Mouse (Mus musculus): ENCODE measurements around the gene Rnf180. TPM values are rescaled to one million over a fixed set of nuclear protein-coding genes. Genes with fewer than 3 reads are reported as not detected.

The Rnf180 gene
- polyA plus RNA-seq, 2 experiments = 4.5 to 8.6 TPM

DNA sequence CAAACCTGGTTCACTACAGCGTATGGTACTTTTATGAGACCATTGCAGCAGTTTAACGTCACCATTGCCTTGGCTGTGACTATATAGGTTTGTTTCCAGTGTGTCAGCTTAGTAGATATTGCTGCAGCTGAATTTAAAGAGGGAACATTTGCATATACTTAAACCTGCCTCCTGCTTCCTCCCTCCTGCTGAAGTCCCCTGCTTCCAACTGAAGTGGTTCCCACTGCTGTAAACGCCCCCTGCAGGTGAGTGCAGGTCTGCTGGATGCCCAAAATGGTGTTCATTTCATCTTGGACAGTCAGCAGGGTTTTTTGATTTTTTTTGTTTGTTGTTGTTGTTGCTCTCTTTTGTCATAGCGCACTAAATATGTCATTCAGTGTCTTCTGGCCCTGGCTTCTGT, 140.7 kb downstream of the Rnf180 start:
- Histone ChIP-seq H3K9ac (ENCODE audit: low read depth, low read length, severe bottlenecking) (no peak overlapping the region), H3K27me3 (ENCODE audit: control insufficient read depth, insufficient read depth, low read length) (no peaks in the 10 kb centered on the region), H3K9me3 (ENCODE audit: control insufficient read depth, low read length) (no peaks in the 10 kb centered on the region), H3K4me2 (replicated peaks; ENCODE audit: low read depth, low read length, severe bottlenecking) (no peak overlapping the region), H3K4me3 (replicated peaks; ENCODE audit: low read length) (no peak overlapping the region), H3K4me1 (ENCODE audit: control insufficient read depth, insufficient read depth, low read length) (no peaks in the 10 kb centered on the region), H3K36me3 (ENCODE audit: control insufficient read depth, insufficient read depth, low read length) (no peaks in the 10 kb centered on the region), H3K27ac (replicated peaks; ENCODE audit: low read depth, low read length) (no peak overlapping the region)
- 40% methylated on average over 4 of the region's 4 CpGs for WGBS
- no peak for DNase-seq (ENCODE audit: low spot score)
- TF ChIP-seq POLR2A (IDR thresholded peaks at IDR 0.05; ENCODE audit: borderline replicate concordance, extremely low read depth, insufficient read depth, insufficient read length) = no peak
- no peak for ATAC-seq (ENCODE audit: low FRiP score, low read depth)

GRCm38 (mm10) chr13:105150006-105150405, 144.6 kb downstream of the Rnf180 start:
- Histone ChIP-seq H3K4me2 (replicated peaks; ENCODE audit: low read depth, low read length, severe bottlenecking) (no peak overlapping the region), H3K9me3 (ENCODE audit: control insufficient read depth, low read length) (no peaks in the 10 kb centered on the region)

DNA sequence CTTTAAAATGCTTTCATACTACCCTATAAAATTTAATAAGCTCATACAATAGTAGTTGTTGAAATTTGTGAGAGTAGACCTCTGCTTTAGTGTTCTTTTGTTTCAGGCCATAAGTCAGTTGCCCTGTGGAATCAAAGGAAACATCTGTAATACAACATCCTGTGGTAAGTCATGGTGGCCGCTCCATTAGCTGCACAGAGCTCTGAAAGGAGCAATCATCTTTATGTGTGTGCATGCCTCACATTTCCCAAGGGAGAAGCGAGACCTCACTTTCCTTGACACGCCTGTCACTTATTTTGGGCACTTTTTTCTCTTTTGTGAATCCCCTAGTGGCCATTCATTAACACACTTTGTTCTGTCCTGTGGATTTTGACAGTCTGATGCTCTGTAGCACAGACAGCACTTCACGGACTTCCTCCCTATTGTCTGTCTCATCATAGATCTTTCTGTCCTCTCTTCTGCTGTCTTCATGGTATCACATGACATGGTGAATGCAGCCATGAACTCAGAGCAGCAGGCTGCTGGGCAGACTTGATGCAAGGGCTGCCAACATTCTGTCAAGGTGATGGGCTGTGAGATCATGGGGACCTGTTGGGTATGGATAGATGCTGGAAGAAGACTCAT, 146.7 kb downstream of the Rnf180 start:
- no peaks in the 10 kb centered on the region for H3K36me3 ChIP-seq (ENCODE audit: control insufficient read depth, insufficient read depth, low read length)
- no peaks in the 10 kb centered on the region for H3K9me3 ChIP-seq (ENCODE audit: control insufficient read depth, low read length)
- H3K27me3 ChIP-seq (ENCODE audit: control insufficient read depth, insufficient read depth, low read length) = no peaks in the 10 kb centered on the region
- H3K4me2 ChIP-seq (replicated peaks; ENCODE audit: low read depth, low read length, severe bottlenecking) = no peak overlapping the region
- WGBS = 53% methylated on average over 4 of the region's 4 CpGs
- TF ChIP-seq POLR2A (IDR thresholded peaks at IDR 0.05; ENCODE audit: borderline replicate concordance, extremely low read depth, insufficient read depth, insufficient read length) = no peak
- DNase-seq (ENCODE audit: low spot score) = peak; percentile 9
- no peak overlapping the region for H3K9ac ChIP-seq (ENCODE audit: low read depth, low read length, severe bottlenecking)
- H3K4me3 ChIP-seq (replicated peaks; ENCODE audit: low read length) = no peak overlapping the region
- no peak for ATAC-seq (ENCODE audit: low FRiP score, low read depth)
- no peaks in the 10 kb centered on the region for H3K4me1 ChIP-seq (ENCODE audit: control insufficient read depth, insufficient read depth, low read length)
- no peak overlapping the region for H3K27ac ChIP-seq (replicated peaks; ENCODE audit: low read depth, low read length)

More at GRCm38 (mm10) chr13:105150006-105150405, 144.6 kb downstream of the Rnf180 start:
- Histone ChIP-seq H3K4me1 (ENCODE audit: control insufficient read depth, insufficient read depth, low read length) (no peaks in the 10 kb centered on the region), H3K4me3 (replicated peaks; ENCODE audit: low read length) (no peak overlapping the region), H3K27ac (replicated peaks; ENCODE audit: low read depth, low read length) (no peak overlapping the region), H3K9ac (ENCODE audit: low read depth, low read length, severe bottlenecking) (no peak overlapping the region), H3K36me3 (ENCODE audit: control insufficient read depth, insufficient read depth, low read length) (no peaks in the 10 kb centered on the region), H3K27me3 (ENCODE audit: control insufficient read depth, insufficient read depth, low read length) (no peaks in the 10 kb centered on the region)
- no peak for TF ChIP-seq POLR2A (IDR thresholded peaks at IDR 0.05; ENCODE audit: borderline replicate concordance, extremely low read depth, insufficient read depth, insufficient read length)
- ATAC-seq (ENCODE audit: low FRiP score, low read depth) = no peak
- DNase-seq (ENCODE audit: low spot score) = no peak
- WGBS = 74% methylated on average over 3 of the region's 3 CpGs

DNA sequence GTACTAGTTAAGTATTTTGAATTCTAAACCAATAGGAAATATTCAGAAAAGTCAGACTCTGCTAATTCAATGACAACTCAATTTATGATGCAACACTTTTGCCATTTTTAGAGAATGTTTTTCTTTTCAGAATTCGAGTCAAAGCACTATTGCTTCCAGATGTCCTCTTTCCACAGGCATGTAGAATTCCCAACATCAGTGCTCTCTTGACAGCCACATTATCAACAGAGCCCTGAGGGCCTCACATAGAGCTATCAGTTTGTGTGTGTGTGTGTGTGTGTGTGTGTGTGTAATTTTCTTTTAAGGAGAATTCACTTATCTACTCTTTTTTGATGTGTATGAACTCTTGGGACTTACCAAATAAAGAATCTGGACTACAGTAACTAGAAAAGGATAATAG, 147.8 kb downstream of the Rnf180 start:
- no peaks in the 10 kb centered on the region for H3K36me3 ChIP-seq (ENCODE audit: control insufficient read depth, insufficient read depth, low read length)
- no peak for TF ChIP-seq POLR2A (IDR thresholded peaks at IDR 0.05; ENCODE audit: borderline replicate concordance, extremely low read depth, insufficient read depth, insufficient read length)
- H3K4me1 ChIP-seq (ENCODE audit: control insufficient read depth, insufficient read depth, low read length) = no peaks in the 10 kb centered on the region
- no peak overlapping the region for H3K9ac ChIP-seq (ENCODE audit: low read depth, low read length, severe bottlenecking)
- ATAC-seq (ENCODE audit: low FRiP score, low read depth) (no peak), DNase-seq (ENCODE audit: low spot score) (peak; percentile 56)
- no peak overlapping the region for H3K4me2 ChIP-seq (replicated peaks; ENCODE audit: low read depth, low read length, severe bottlenecking)
- WGBS = 8% methylated on average over 1 of the region's 1 CpGs
- H3K27me3 ChIP-seq (ENCODE audit: control insufficient read depth, insufficient read depth, low read length) = no peaks in the 10 kb centered on the region
- no peaks in the 10 kb centered on the region for H3K9me3 ChIP-seq (ENCODE audit: control insufficient read depth, low read length)
- H3K4me3 ChIP-seq (replicated peaks; ENCODE audit: low read length) = no peak overlapping the region
- no peak overlapping the region for H3K27ac ChIP-seq (replicated peaks; ENCODE audit: low read depth, low read length)

- H3K9ac ChIP-seq (ENCODE audit: low read depth, low read length, severe bottlenecking) = no peak overlapping the region
- no peaks in the 10 kb centered on the region for H3K9me3 ChIP-seq (ENCODE audit: control insufficient read depth, low read length)
- no peaks in the 10 kb centered on the region for H3K36me3 ChIP-seq (ENCODE audit: control insufficient read depth, insufficient read depth, low read length)
- DNase-seq (ENCODE audit: low spot score) = no peak
- no peak overlapping the region for H3K4me2 ChIP-seq (replicated peaks; ENCODE audit: low read depth, low read length, severe bottlenecking)
- no peak overlapping the region for H3K4me3 ChIP-seq (replicated peaks; ENCODE audit: low read length)
- ATAC-seq (ENCODE audit: low FRiP score, low read depth) = no peak
- WGBS = 81% methylated on average over 4 of the region's 4 CpGs
- H3K27me3 ChIP-seq (ENCODE audit: control insufficient read depth, insufficient read depth, low read length) = no peaks in the 10 kb centered on the region
- TF ChIP-seq POLR2A (IDR thresholded peaks at IDR 0.05; ENCODE audit: borderline replicate concordance, extremely low read depth, insufficient read depth, insufficient read length) = no peak
- no peaks in the 10 kb centered on the region for H3K4me1 ChIP-seq (ENCODE audit: control insufficient read depth, insufficient read depth, low read length)
- no peak overlapping the region for H3K27ac ChIP-seq (replicated peaks; ENCODE audit: low read depth, low read length)
These were observed 154.7 kb downstream of the Rnf180 start for GRCm38 (mm10) chr13:105139881-105140280.

All from limb, embryonic 14.5 days (tissue).